Mouse (Mus musculus) heart, adult 2 months (tissue): ENCODE measurements at regions not wholly inside any gene's neighbourhood (a gene's known extent, or its start where the extent isn't known, plus 50 kb on each side); places are given as distances from the start of the nearest gene placed in this dataset.

Experiments
- CTCF ChIP-seq: fragments of 200-600 bp; IDR thresholded peaks from 2 replicates; pipeline ENCODE4 v1.8.1; 2022; ENCODE audit warnings: antibody characterized with exemption, mild to moderate bottlenecking, moderate library complexity
- EP300 ChIP-seq: fragments of 200-500 bp; IDR thresholded peaks from 2 replicates; pipeline ENCODE4 v1.6.1; 2011; ENCODE audit warnings: low read depth, low read length, control low read depth; ENCODE audit not compliant: insufficient read depth
- POLR2A ChIP-seq: fragments of 200-500 bp; IDR thresholded peaks from 2 replicates; pipeline ENCODE4 v1.6.1; 2011; ENCODE audit warnings: mild to moderate bottlenecking, low read depth, low read length, control low read depth; ENCODE audit not compliant: insufficient read depth

- TF ChIP-seq POLR2A (no peak), CTCF (no peak), EP300 (no peak)
These were observed 164.2 kb upstream of the Nrip1 start for GRCm38 (mm10) chr16:76537871-76538270.
